Mouse (Mus musculus) heart, adult 2 months (tissue): ENCODE measurements around the gene Gm37240.

Source experiments
- CTCF ChIP-seq: fragments of 200-600 bp; IDR thresholded peaks from 2 replicates; pipeline ENCODE4 v1.8.1; 2022; ENCODE audit warnings: antibody characterized with exemption, mild to moderate bottlenecking, moderate library complexity
- EP300 ChIP-seq: fragments of 200-500 bp; IDR thresholded peaks from 2 replicates; pipeline ENCODE4 v1.6.1; 2011; ENCODE audit warnings: low read depth, low read length, control low read depth; ENCODE audit not compliant: insufficient read depth
- POLR2A ChIP-seq: fragments of 200-500 bp; IDR thresholded peaks from 2 replicates; pipeline ENCODE4 v1.6.1; 2011; ENCODE audit warnings: mild to moderate bottlenecking, low read depth, low read length, control low read depth; ENCODE audit not compliant: insufficient read depth

GRCm38 (mm10) chr3:85635591-85635990 is 251.7 kb downstream of the Gm37240 start:
- TF ChIP-seq POLR2A: no peak
- no peak for TF ChIP-seq CTCF
- TF ChIP-seq EP300: no peak
